Mouse (Mus musculus) hindbrain, embryonic 13.5 days (tissue): ENCODE data around the gene Gcn1l1. TPM values are rescaled to one million over a fixed set of nuclear protein-coding genes. Genes with fewer than 3 reads are reported as not detected.
"Not testable (repeated sequence)": the region's sequence is repeated elsewhere in the genome, so short reads cannot be mapped to it uniquely, and the experiment has no call there.

Experiments
- ATAC-seq: fragments of 200-750 bp; cut with Nextera tagmentation; 2 replicates; pipeline ENCODE4 v1.8.0; 2017; ENCODE audit warnings: moderate TSS enrichment; ENCODE audit not compliant: low FRiP score
- H3K27ac ChIP-seq: fragments of 300-500 bp; sonication (generic); 2 replicates; pipeline ENCODE4 v1.5.1; 2015; ENCODE audit warnings: inconsistent platforms, mild to moderate bottlenecking, moderate library complexity
- H3K27me3 ChIP-seq: fragments of 300-500 bp; sonication (generic); 2 replicates; pipeline ENCODE4 v1.6.1; 2015; ENCODE audit warnings: mild to moderate bottlenecking, inconsistent platforms
- H3K36me3 ChIP-seq: fragments of 300-500 bp; sonication (generic); 2 replicates; pipeline ENCODE4 v1.6.1; 2015; ENCODE audit warnings: mild to moderate bottlenecking, inconsistent platforms
- H3K4me1 ChIP-seq: fragments of 300-500 bp; sonication (generic); replicated peaks from 2 replicates; pipeline ENCODE4 v1.6.1; 2015; ENCODE audit warnings: inconsistent platforms
- H3K4me2 ChIP-seq: fragments of 300-500 bp; sonication (generic); 2 replicates; pipeline ENCODE4 v1.6.1; 2015; ENCODE audit warnings: inconsistent platforms, mild to moderate bottlenecking, moderate library complexity
- H3K4me3 ChIP-seq: fragments of 300-500 bp; sonication (generic); 2 replicates; pipeline ENCODE4 v1.5.1; 2015; ENCODE audit warnings: mild to moderate bottlenecking, inconsistent platforms
- H3K9ac ChIP-seq: fragments of 300-500 bp; sonication (generic); 2 replicates; pipeline ENCODE4 v1.6.1; 2015; ENCODE audit warnings: mild to moderate bottlenecking, inconsistent platforms
- H3K9me3 ChIP-seq: fragments of 300-500 bp; sonication (generic); 2 replicates; pipeline ENCODE4 v1.6.1; 2016; ENCODE audit warnings: inconsistent platforms
- WGBS: fragments of 180-500 bp; shearing (Covaris S2); methylation state at CpG from one replicate; pipeline ENCODE4 v1.1.7; 2015; 5-methylcytosine and 5-hydroxymethylcytosine counted together
- polyA plus RNA-seq: library from polyadenylated mRNA; unstranded; fragments of >200 nt; fragmentation: Nextera tagmentation; extraction: Ambion mirVana; gene quantifications from 2 replicates; pipeline ENCODE4 v1.2.1, GENCODE M21; 2015

Gcn1l1 gene
- 42.2 and 42.4 TPM in 2 replicates for polyA plus RNA-seq

- Histone ChIP-seq H3K27ac (peak within 1 kb of the TSS; percentile 84), H3K4me2 (peak within 1 kb of the TSS; percentile 82), H3K27me3 (no peaks in the 10 kb centered on the region), H3K9me3 (no peaks in the 10 kb centered on the region), H3K4me3 (peak within 1 kb of the TSS; percentile 98), H3K36me3 (peaks cover 33% of the 10 kb centered on the region), H3K9ac (peak within 1 kb of the TSS; percentile 93), H3K4me1 (peaks cover 58% of the 10 kb centered on the region)
- peak; percentile 90 for ATAC-seq
- WGBS = 3% methylated on average over 54 of the region's 55 CpGs
These were observed at the start of gene Gcn1l1 for GRCm38 (mm10) chr5:115564737-115565393. TSS of gene Gcn1l1 (plus strand) at chr5:115565254.

GRCm38 (mm10) chr5:115516081-115516907, 48.8 kb upstream of the Gcn1l1 start:
- no peak overlapping the region for H3K4me3 ChIP-seq
- H3K9ac ChIP-seq = no peak overlapping the region
- no peak for ATAC-seq
- WGBS = 78% methylated on average over 32 of the region's 32 CpGs
- H3K9me3 ChIP-seq = no peaks in the 10 kb centered on the region
- H3K27me3 ChIP-seq = no peaks in the 10 kb centered on the region
- 0 out of 2 replicates have a peak overlapping the region, but pooled peaks have one; percentile 18 for H3K27ac ChIP-seq
- H3K4me1 ChIP-seq = peaks cover 18% of the 10 kb centered on the region
- peaks cover 13% of the 10 kb centered on the region for H3K36me3 ChIP-seq
- no peak overlapping the region for H3K4me2 ChIP-seq

GRCm38 (mm10) chr5:115516908-115517307, 48.1 kb upstream of the Gcn1l1 start:
- WGBS = 92% methylated on average over 7 of the region's 7 CpGs
- H3K36me3 ChIP-seq = peaks cover 13% of the 10 kb centered on the region
- no peak overlapping the region for H3K4me2 ChIP-seq
- no peak overlapping the region for H3K27ac ChIP-seq
- ATAC-seq = no peak
- H3K4me1 ChIP-seq = peaks cover 18% of the 10 kb centered on the region
- no peak overlapping the region for H3K4me3 ChIP-seq
- no peaks in the 10 kb centered on the region for H3K9me3 ChIP-seq
- H3K9ac ChIP-seq = no peak overlapping the region
- H3K27me3 ChIP-seq = no peaks in the 10 kb centered on the region

DNA sequence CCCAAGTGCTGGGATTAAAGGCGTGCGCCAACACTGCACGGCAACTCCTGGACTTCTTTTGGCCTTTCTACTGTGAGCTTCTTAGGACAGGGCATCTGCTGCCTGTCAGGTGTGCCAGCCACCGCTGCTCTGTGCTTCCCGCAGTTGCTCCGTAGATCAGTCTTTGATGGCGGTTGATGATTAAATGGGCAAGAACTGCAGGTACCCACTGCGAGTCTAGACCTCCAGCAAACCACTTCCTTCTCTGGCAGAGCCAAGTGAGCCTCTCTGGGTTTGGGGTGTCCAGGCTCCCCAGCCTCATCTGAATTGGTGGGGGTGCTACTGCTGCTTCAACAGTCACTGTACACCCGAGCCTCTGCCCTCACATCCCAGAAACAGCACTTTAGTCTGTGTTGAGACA, 47.6 kb upstream of the Gcn1l1 start:
- peaks cover 18% of the 10 kb centered on the region for H3K4me1 ChIP-seq
- H3K9ac ChIP-seq = no peak overlapping the region
- H3K4me3 ChIP-seq = no peak overlapping the region
- H3K4me2 ChIP-seq = no peak overlapping the region
- no peaks in the 10 kb centered on the region for H3K9me3 ChIP-seq
- peaks cover 13% of the 10 kb centered on the region for H3K36me3 ChIP-seq
- H3K27me3 ChIP-seq = no peaks in the 10 kb centered on the region
- WGBS = 96% methylated on average over 9 of the region's 9 CpGs
- no peak overlapping the region for H3K27ac ChIP-seq
- ATAC-seq = no peak

- H3K36me3 ChIP-seq = peaks cover 13% of the 10 kb centered on the region
These were observed 46.8 kb upstream of the Gcn1l1 start for GRCm38 (mm10) chr5:115518214-115518613.

GRCm38 (mm10) chr5:115520325-115520869, 44.7 kb upstream of the Gcn1l1 start:
- 77% methylated on average over 21 of the region's 21 CpGs for WGBS
- Histone ChIP-seq H3K4me2 (no peak overlapping the region), H3K4me3 (no peak overlapping the region), H3K9me3 (no peaks in the 10 kb centered on the region), H3K9ac (no peak overlapping the region), H3K36me3 (peaks cover 13% of the 10 kb centered on the region), H3K27me3 (no peaks in the 10 kb centered on the region), H3K27ac (peak overlapping the region; percentile 52; the same call in 1 of the 2 replicates), H3K4me1 (peaks cover 22% of the 10 kb centered on the region)
- ATAC-seq = no peak

More at GRCm38 (mm10) chr5:115518214-115518613, 46.8 kb upstream of the Gcn1l1 start:
- not testable (repeated sequence) for ATAC-seq, H3K4me3 ChIP-seq, H3K9me3 ChIP-seq, H3K27ac ChIP-seq, H3K27me3 ChIP-seq, H3K9ac ChIP-seq, H3K4me2 ChIP-seq
- WGBS = 93% methylated on average over 6 of the region's 8 CpGs
- peaks cover 18% of the 10 kb centered on the region for H3K4me1 ChIP-seq

- no peak overlapping the region for H3K4me2 ChIP-seq
- peaks cover 23% of the 10 kb centered on the region for H3K4me1 ChIP-seq
- peaks cover 6% of the 10 kb centered on the region for H3K36me3 ChIP-seq
- H3K27ac ChIP-seq = peak overlapping the region; percentile 8; the same call in 1 of the 2 replicates
- no peak overlapping the region for H3K4me3 ChIP-seq
- no peak for ATAC-seq
- 68% methylated on average over 21 of the region's 21 CpGs for WGBS
- H3K9ac ChIP-seq = no peak overlapping the region
- H3K27me3 ChIP-seq = no peaks in the 10 kb centered on the region
- no peaks in the 10 kb centered on the region for H3K9me3 ChIP-seq
These were observed 43.2 kb upstream of the Gcn1l1 start for GRCm38 (mm10) chr5:115521553-115522461.

- ATAC-seq = no peak
- no peak overlapping the region for H3K4me3 ChIP-seq
- peak overlapping the region; percentile 35; the same call in 1 of the 2 replicates for H3K9ac ChIP-seq
- peak overlapping the region; percentile 62; the same call in 1 of the 2 replicates for H3K27ac ChIP-seq
- no peaks in the 10 kb centered on the region for H3K9me3 ChIP-seq
- H3K4me2 ChIP-seq = no peak overlapping the region
- H3K27me3 ChIP-seq = no peaks in the 10 kb centered on the region
- peaks cover 23% of the 10 kb centered on the region for H3K4me1 ChIP-seq
- 86% methylated on average over 4 of the region's 4 CpGs for WGBS
- peaks cover 4% of the 10 kb centered on the region for H3K36me3 ChIP-seq
These were observed 42.5 kb upstream of the Gcn1l1 start for GRCm38 (mm10) chr5:115522531-115522930.

DNA sequence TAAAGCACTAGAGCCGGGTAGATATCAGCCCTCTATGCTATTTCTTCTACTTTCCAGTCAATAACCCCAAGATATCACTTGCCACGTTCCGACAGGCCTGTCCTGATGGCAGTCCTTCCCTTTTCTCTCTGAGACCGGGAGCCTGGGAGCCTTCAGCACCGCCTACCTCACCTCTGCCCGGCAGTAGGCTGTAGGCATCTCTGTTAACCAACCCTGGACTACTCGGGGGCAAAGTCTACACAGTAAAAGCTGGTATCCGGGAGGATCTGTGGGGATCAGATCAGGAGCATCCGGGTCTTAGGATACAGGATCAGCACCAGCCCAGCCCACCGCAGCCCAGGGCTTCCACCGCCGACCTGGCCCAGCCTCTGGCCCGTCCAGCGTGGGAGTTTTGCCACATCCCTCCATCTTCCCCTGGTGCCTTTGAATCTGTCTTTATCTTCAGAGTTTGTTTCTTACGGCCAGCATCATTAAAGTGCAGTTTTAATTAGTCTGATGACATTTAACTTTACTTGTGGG, 42.0 kb upstream of the Gcn1l1 start:
- no peak overlapping the region for H3K4me3 ChIP-seq
- peaks cover 23% of the 10 kb centered on the region for H3K4me1 ChIP-seq
- H3K36me3 ChIP-seq = peaks cover 3% of the 10 kb centered on the region; the same call in 1 of the 2 replicates
- H3K27me3 ChIP-seq = no peaks in the 10 kb centered on the region
- WGBS = 74% methylated on average over 15 of the region's 15 CpGs
- no peaks in the 10 kb centered on the region for H3K9me3 ChIP-seq
- no peak overlapping the region for H3K4me2 ChIP-seq
- ATAC-seq = no peak
- peak overlapping the region; percentile 35; the same call in 1 of the 2 replicates for H3K9ac ChIP-seq
- H3K27ac ChIP-seq = peak overlapping the region; percentile 62; the same call in 1 of the 2 replicates

DNA sequence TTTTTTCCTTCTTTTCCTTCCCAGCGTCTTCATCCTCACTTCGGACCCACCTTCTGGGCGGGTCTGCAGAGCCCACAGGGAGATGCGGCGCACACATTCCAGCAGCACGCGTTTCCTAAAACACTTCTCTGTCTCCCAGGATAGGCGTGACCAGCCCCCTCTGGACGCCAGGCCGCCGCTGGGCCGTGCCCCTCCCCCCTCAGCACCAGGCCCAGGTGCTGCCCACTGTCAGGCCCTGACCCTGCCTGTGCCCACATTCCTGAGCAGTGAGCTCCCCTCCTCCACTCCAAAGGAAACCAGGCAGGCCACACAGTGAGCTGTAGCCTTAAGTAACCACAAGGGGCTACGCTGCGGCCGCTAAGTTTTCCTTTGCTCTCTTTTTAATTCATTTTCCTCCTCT, 41.1 kb upstream of the Gcn1l1 start:
- H3K4me3 ChIP-seq = no peak overlapping the region
- 7% methylated on average over 15 of the region's 15 CpGs for WGBS
- H3K9me3 ChIP-seq = no peaks in the 10 kb centered on the region
- no peaks in the 10 kb centered on the region for H3K27me3 ChIP-seq
- H3K9ac ChIP-seq = peak overlapping the region; percentile 43
- H3K36me3 ChIP-seq = peaks cover 3% of the 10 kb centered on the region; the same call in 1 of the 2 replicates
- peak overlapping the region; percentile 17; the same call in 1 of the 2 replicates for H3K4me2 ChIP-seq
- H3K27ac ChIP-seq = 0 out of 2 replicates have a peak overlapping the region, but pooled peaks have one; percentile 30
- H3K4me1 ChIP-seq = peaks cover 26% of the 10 kb centered on the region
- ATAC-seq = no peak

- 53% methylated on average over 12 of the region's 12 CpGs for WGBS
- Histone ChIP-seq H3K9ac (peak overlapping the region; percentile 43), H3K4me3 (no peak overlapping the region), H3K36me3 (peaks cover 3% of the 10 kb centered on the region; the same call in 1 of the 2 replicates), H3K9me3 (no peaks in the 10 kb centered on the region), H3K4me1 (peaks cover 29% of the 10 kb centered on the region), H3K27me3 (no peaks in the 10 kb centered on the region), H3K27ac (0 out of 2 replicates have a peak overlapping the region, but pooled peaks have one; percentile 30), H3K4me2 (no peak overlapping the region)
- ATAC-seq = no peak
These were observed 40.6 kb upstream of the Gcn1l1 start for GRCm38 (mm10) chr5:115524471-115524870.
